Mouse (Mus musculus) Muller cell, postnatal 12 days (primary cell): ENCODE data around the gene Fancd2.

ENCODE experiments used
- DNase-seq: peaks from one replicate; pipeline ENCODE4 v3.0.0-alpha.2; 2015; ENCODE audit errors: inconsistent ontology term

Fancd2 gene

DNA sequence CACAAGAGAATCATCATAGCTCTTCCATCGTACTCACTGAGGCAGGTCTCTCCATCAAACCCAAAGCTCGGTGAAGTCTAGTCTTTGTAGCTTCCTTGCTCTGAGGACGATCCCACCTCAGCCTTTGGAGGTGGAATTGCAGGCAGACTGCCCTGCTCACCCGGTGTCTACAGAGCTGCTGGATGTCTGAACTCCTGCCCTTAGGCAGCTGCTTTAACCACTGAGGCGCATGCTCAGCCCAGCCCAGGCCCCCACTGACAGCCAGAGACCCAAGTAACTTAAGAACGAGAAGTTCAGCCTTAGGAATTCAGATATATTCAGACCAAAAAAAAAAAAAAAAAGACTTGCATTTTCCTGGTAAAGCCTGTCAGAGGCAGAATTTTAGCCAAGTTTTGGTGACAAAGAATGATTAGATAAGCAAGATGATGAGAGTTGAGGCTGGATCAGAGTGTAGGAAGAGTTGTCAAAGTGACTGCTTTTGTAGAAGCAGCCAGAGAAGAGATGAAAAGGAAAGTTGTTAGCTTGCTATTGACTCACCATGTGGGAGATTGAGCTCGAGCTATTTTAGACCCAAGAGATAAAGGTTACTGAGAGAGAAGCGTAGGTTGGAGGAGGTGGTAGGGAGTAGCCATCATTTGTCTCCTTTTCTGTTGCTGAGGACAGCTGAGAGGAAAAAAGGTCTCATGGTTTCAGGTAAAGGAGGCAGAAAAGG, 80.9 kb downstream of the Fancd2 start:
- no peak for DNase-seq

- DNase-seq, result no peak
These were observed 82.7 kb downstream of the Fancd2 start for GRCm38 (mm10) chr6:113614152-113614551.

GRCm38 (mm10) chr6:113614997-113615396, 83.5 kb downstream of the Fancd2 start:
- DNase-seq, result no peak

GRCm38 (mm10) chr6:113615489-113615888, 84.0 kb downstream of the Fancd2 start:
- no peak for DNase-seq

- DNase-seq, result no peak
These were observed 91.9 kb downstream of the Fancd2 start for GRCm38 (mm10) chr6:113623386-113623785.

DNA sequence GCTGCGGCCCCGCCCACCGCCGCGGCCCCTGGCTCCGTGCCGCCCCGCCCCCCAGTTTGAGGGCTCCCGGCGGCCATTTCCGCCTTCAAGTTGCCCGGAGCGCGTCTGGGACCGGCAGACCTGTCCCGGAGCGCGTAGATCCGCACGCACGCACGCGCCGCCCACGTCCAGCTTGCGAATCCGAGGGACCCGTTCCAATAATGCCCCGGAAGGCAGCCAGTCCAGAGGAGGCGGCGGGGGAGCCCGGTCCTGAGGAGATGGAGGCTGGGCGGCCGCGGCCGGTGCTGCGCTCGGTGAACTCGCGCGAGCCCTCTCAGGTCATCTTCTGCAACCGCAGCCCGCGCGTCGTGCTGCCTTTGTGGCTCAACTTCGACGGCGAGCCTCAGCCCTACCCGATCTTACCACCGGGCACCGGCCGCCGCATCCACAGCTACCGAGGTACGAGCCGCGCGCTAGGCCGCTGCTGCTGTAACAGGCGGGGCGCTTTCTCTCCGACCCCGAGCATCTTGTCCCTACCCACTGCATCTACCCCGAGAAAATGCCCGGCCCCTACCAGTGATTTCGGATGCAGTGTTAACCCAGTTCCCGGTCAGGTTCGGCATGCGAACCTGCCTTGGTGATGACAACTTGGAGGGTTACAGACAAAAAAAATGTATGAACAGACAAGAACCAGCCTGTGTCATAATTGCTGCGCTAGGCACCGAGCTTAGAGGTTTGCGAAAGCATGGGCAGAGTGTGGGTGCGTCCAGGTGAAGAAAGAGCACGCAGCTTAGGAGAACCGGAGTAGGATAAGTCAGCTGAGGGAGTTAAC, 92.7 kb downstream of the Fancd2 start, which contains the start of gene Vhl:
Gene Vhl (plus strand): TSS at position 19 of the 811 bp plus-strand sequence.
- DNase-seq, result peak; percentile 91

DNA sequence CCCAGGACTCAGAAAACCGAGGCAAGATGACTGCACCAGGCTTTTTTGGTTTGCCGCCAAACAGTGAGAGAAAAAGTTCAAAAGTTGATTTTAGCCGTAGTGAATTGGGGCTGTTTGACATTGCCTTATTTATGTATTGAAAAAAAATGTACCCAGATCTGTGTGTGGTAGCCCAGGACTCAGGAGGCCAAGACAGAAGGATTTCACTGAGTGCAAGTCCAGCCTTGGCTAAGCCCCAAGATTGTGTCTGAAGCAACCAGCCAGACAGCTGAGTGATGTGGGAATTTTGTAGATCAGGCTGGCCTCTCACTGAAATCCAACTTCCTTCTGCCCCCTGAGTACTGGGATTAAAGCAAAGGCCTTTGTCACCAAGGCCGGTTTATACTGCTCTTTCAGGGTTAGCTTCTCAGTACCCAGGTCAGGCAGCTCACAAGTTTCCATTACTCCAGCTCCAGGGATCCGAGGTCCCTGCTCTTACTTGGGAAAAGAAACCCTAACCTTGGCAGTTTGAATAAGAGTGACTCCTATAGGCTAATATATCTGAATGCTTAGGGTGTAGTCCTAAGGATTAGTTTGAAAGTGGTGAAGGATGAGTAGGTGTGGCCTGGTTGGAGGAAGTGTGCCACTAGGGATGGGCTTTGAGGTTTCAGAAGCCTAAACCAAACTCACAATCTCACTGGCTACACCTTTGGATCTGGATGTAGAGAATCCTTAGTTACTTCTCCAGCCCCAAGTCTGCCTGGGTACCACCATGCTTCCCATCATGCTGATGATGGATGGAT, 93.7 kb downstream of the Fancd2 start:
- DNase-seq, result no peak

DNA sequence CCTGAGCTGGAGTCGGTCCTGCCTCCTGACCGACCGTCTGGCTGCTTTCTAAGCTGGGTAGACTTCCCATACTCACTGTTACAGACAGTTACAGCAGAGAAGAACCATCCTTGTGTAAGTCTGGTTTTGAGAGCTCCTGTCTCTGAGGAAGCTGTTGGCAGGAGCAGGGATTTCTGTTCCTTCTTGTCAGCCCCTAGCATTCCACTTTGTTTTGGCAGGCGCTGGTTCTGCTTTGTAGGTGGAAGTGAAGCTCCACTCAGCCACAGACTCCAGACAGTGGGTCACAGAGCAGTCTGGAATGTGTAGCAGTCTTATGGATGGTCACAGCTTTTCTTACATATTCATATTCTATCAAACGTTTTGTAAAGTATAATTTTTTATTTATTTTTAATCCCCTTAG, 98.8 kb downstream of the Fancd2 start:
- DNase-seq, result no peak

- DNase-seq, result no peak
These were observed 101.4 kb downstream of the Fancd2 start for GRCm38 (mm10) chr6:113632863-113633262.

DNA sequence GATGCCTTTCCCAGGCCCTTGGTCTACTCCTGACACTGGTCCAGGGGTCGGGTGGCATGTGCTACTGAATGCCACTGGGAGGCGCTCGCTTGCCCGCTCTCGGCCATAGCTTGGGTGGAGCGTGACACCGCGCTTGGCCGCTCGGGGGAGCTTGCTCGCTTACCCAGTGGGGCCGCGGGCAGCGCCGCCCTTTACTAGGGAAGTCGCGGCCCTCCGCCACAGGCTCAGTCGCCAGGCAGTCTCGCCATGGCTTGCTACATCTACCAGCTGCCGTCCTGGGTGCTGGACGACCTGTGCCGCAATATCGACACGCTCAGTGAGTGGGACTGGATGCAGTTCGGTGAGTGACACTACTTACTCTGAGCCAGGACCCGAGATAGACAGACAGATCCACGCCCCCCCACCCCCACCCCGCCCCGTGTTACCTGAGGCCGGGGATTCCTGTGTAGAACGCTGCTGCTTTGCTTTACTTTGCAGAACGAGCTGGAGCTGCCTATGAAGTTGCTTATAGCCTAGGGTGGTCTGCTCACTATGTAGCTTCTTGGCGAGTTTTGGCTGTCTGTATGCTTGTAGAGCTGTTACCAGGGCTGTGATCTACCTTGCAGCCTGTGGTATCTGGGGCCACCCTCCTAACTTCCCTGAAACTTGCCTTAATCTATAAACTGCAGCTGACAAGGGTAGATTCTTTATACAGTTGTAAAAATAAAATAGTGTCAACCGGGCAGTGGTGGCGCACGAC, 107.0 kb downstream of the Fancd2 start, which contains the start of gene Irak2:
Gene Irak2 (plus strand): TSS at position 166 of the 739 bp plus-strand sequence.
- peak; percentile 95 for DNase-seq

DNA sequence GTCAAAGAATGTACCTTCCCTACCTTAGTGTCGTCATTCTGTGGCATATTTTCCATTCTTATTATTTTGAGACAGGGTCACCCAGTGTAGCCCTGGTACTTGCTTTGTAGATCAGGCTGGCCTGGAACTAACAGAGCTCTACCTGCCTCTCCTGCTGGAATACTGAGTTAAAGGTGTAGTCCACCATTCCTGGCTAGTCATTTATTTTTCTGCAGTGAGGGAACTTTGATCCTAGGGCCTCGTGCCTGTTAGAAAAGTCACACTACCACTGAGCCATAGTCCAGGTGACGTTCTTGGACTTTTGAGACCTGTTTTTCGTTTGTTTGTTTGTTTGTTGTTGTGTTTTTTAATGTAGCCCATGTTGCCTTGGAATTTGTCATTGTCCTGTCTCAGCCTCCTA, 107.7 kb downstream of the Fancd2 start:
- no peak for DNase-seq

GRCm38 (mm10) chr6:113642605-113643004, 111.1 kb downstream of the Fancd2 start:
- DNase-seq, result no peak

DNA sequence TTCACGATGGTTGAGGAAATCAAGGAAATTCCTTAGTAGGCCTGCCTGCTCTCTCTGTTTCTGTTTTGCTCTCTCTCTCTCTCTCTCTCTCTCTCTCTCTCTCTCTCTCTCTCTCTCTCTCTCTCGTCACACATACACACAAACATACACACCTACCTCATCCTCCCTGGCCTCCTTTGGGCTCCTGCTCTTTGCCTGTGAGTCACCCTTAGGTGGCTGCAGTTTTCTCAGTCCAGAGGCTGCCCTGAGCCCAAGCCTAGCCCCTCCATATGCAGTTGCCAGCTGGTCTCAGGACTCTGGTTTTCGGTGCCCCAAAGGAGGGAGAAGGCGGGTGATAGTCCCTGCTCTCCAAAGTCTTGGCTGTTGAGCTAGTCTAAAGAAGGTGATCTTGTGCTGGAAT, 111.5 kb downstream of the Fancd2 start:
- no peak for DNase-seq

- no peak for DNase-seq
These were observed 112.5 kb downstream of the Fancd2 start for GRCm38 (mm10) chr6:113643967-113644366.

DNA sequence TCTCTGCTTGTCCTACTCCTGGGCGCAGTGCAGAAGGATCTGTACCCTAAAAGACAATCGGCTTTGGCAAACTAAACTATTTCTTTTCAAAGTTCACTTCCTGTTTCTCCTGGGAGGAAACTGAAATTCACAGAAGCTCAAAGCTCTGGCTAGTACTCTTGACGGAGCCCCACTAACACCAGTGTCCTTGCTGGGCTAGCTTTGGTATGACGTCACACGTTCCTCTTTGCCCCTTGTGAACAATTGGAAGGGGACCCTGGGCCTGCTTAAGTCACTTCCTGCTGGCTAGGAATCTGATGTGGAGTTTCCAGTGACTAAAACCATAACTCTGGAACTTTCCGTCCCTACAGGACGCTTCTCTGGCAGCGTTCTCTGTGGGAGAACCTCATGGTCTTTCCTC, 113.3 kb downstream of the Fancd2 start:
- DNase-seq, result no peak
